Mouse (Mus musculus) hindbrain, embryonic 14.5 days (tissue): Measurements from ENCODE around the gene Fbxl7. TPM values are rescaled to one million over a fixed set of nuclear protein-coding genes. Genes with fewer than 3 reads are reported as not detected.

Experiments used
- ATAC-seq: fragments of 200-750 bp; cut with Nextera tagmentation; 2 replicates; pipeline ENCODE4 v1.8.0; 2017; ENCODE audit warnings: moderate number of reproducible peaks, mild to moderate bottlenecking, moderate TSS enrichment, moderate library complexity; ENCODE audit not compliant: low FRiP score
- DNase-seq: peaks from one replicate; pipeline ENCODE4 v3.0.0-alpha.2; 2015; ENCODE audit warnings: low spot score
- H3K27ac ChIP-seq: fragments of 300-500 bp; sonication (generic); 2 replicates; pipeline ENCODE4 v1.5.1; 2014; ENCODE audit warnings: mild to moderate bottlenecking, moderate library complexity
- H3K27me3 ChIP-seq: fragments of 300-500 bp; sonication (generic); 2 replicates; pipeline ENCODE4 v1.6.1; 2014; ENCODE audit warnings: mild to moderate bottlenecking, low read length, mixed read lengths; ENCODE audit not compliant: control insufficient read depth, insufficient read depth
- H3K36me3 ChIP-seq: fragments of 300-500 bp; sonication (generic); replicated peaks from 2 replicates; pipeline ENCODE4 v1.6.1; 2014; ENCODE audit not compliant: control insufficient read depth, insufficient read depth
- H3K4me1 ChIP-seq: fragments of 300-500 bp; sonication (generic); replicated peaks from 2 replicates; pipeline ENCODE4 v1.6.1; 2014; ENCODE audit warnings: antibody characterized with exemption, low read length, mixed read lengths; ENCODE audit not compliant: control insufficient read depth, insufficient read depth
- H3K4me2 ChIP-seq: fragments of 300-500 bp; sonication (generic); replicated peaks from 2 replicates; pipeline ENCODE4 v1.6.1; 2014; ENCODE audit warnings: mild to moderate bottlenecking, moderate library complexity
- H3K4me3 ChIP-seq: fragments of 300-500 bp; sonication (generic); replicated peaks from 2 replicates; pipeline ENCODE4 v1.5.1; 2014; ENCODE audit warnings: mild to moderate bottlenecking, low read length
- H3K9ac ChIP-seq: fragments of 300-500 bp; sonication (generic); 2 replicates; pipeline ENCODE4 v1.6.1; 2014
- H3K9me3 ChIP-seq: fragments of 300-500 bp; sonication (generic); 2 replicates; pipeline ENCODE4 v1.6.1; 2016; ENCODE audit warnings: low read length; ENCODE audit not compliant: control insufficient read depth
- WGBS: fragments of 180-500 bp; shearing (Covaris S2); extraction: QIAGEN DNeasy Blood & Tissue Kit; methylation state at CpG from one replicate; pipeline ENCODE4 v1.1.7; 2014; 5-methylcytosine and 5-hydroxymethylcytosine counted together
- polyA plus RNA-seq: library from polyadenylated mRNA; unstranded; fragments of >200 nt; fragmentation: Nextera tagmentation; extraction: Ambion mirVana; gene quantifications from 2 replicates; pipeline ENCODE4 v1.2.1, GENCODE M21; 2014

The Fbxl7 gene
- 13.6 and 15.5 TPM in 2 replicates for polyA plus RNA-seq

GRCm38 (mm10) chr15:26895251-26895711 is at the start of gene Fbxl7:
TSS of gene Fbxl7 (minus strand) at chr15:26895580.
- H3K9me3 ChIP-seq, result no peaks in the 10 kb centered on the region
- ATAC-seq (peak; percentile 90), DNase-seq (peak; percentile 77)
- no peaks in the 10 kb centered on the region for H3K36me3 ChIP-seq
- H3K27me3 ChIP-seq, result no peaks in the 10 kb centered on the region
- H3K4me1 ChIP-seq, result peaks cover 14% of the 10 kb centered on the region
- H3K4me3 ChIP-seq, result peak within 1 kb of the TSS; percentile 72
- WGBS, result under 1% methylated on average over 44 of the region's 58 CpGs
- peak within 1 kb of the TSS; percentile 86 for H3K4me2 ChIP-seq
- peak within 1 kb of the TSS; percentile 67 for H3K9ac ChIP-seq
- peak within 1 kb of the TSS; percentile 79 for H3K27ac ChIP-seq

GRCm38 (mm10) chr15:26922026-26922425 is 26.6 kb upstream of the Fbxl7 start:
- no peaks in the 10 kb centered on the region for H3K4me1 ChIP-seq
- ATAC-seq (no peak), DNase-seq (no peak)
- no peak overlapping the region for H3K4me3 ChIP-seq
- no peak overlapping the region for H3K27ac ChIP-seq
- H3K9me3 ChIP-seq, result no peaks in the 10 kb centered on the region
- no peak overlapping the region for H3K9ac ChIP-seq
- H3K27me3 ChIP-seq, result no peaks in the 10 kb centered on the region
- WGBS, result 75% methylated on average over 2 of the region's 2 CpGs
- no peaks in the 10 kb centered on the region for H3K36me3 ChIP-seq
- H3K4me2 ChIP-seq, result no peak overlapping the region

- no peak for ATAC-seq
- no peaks in the 10 kb centered on the region for H3K4me1 ChIP-seq
- no peaks in the 10 kb centered on the region for H3K27me3 ChIP-seq
- H3K36me3 ChIP-seq, result no peaks in the 10 kb centered on the region
- no peak overlapping the region for H3K4me3 ChIP-seq
- no peak overlapping the region for H3K9ac ChIP-seq
- no peak overlapping the region for H3K27ac ChIP-seq
- no peak overlapping the region for H3K4me2 ChIP-seq
- H3K9me3 ChIP-seq, result no peaks in the 10 kb centered on the region
- no peak for DNase-seq
These were observed 18.0 kb upstream of the Fbxl7 start for GRCm38 (mm10) chr15:26913427-26913826.

- 0% methylated on average over 14 of the region's 14 CpGs for WGBS
- H3K9ac ChIP-seq, result peak overlapping the region; percentile 67
These were observed 381 bp upstream of the Fbxl7 start for GRCm38 (mm10) chr15:26895761-26896160.

GRCm38 (mm10) chr15:26894801-26895229 is 565 bp downstream of the Fbxl7 start:
- Histone ChIP-seq H3K27me3 (no peaks in the 10 kb centered on the region), H3K4me3 (peak overlapping the region; percentile 72), H3K4me2 (peak overlapping the region; percentile 86), H3K9ac (peak overlapping the region; percentile 67), H3K27ac (peak overlapping the region; percentile 79), H3K36me3 (no peaks in the 10 kb centered on the region), H3K9me3 (no peaks in the 10 kb centered on the region), H3K4me1 (peaks cover 14% of the 10 kb centered on the region)
- 0% methylated on average over 28 of the region's 28 CpGs for WGBS
- DNase-seq, result no peak
- ATAC-seq, result peak; percentile 84

More at GRCm38 (mm10) chr15:26895761-26896160, 381 bp upstream of the Fbxl7 start:
- no peaks in the 10 kb centered on the region for H3K27me3 ChIP-seq
- ATAC-seq, result no peak
- no peak for DNase-seq
- H3K27ac ChIP-seq, result peak overlapping the region; percentile 79
- no peaks in the 10 kb centered on the region for H3K9me3 ChIP-seq
- H3K4me2 ChIP-seq, result peak overlapping the region; percentile 86
- peak overlapping the region; percentile 72 for H3K4me3 ChIP-seq
- H3K4me1 ChIP-seq, result peaks cover 14% of the 10 kb centered on the region
- no peaks in the 10 kb centered on the region for H3K36me3 ChIP-seq

GRCm38 (mm10) chr15:26894031-26894655 is 1.2 kb downstream of the Fbxl7 start:
- DNase-seq (peak; percentile 53), ATAC-seq (no peak)
- Histone ChIP-seq H3K4me2 (peak overlapping the region; percentile 86), H3K27ac (no peak overlapping the region), H3K9me3 (no peaks in the 10 kb centered on the region), H3K27me3 (no peaks in the 10 kb centered on the region), H3K36me3 (no peaks in the 10 kb centered on the region), H3K4me3 (peak overlapping the region; percentile 72), H3K9ac (peak overlapping the region; percentile 67), H3K4me1 (peaks cover 14% of the 10 kb centered on the region)
- WGBS, result under 1% methylated on average over 12 of the region's 12 CpGs

GRCm38 (mm10) chr15:26893136-26893535 is 2.2 kb downstream of the Fbxl7 start:
- DNase-seq, result no peak
- no peaks in the 10 kb centered on the region for H3K36me3 ChIP-seq
- H3K9ac ChIP-seq, result peak overlapping the region; percentile 18; the same call in 1 of the 2 replicates
- WGBS, result 50% methylated on average over 4 of the region's 4 CpGs
- peak overlapping the region; percentile 72 for H3K4me3 ChIP-seq
- no peak for ATAC-seq
- H3K4me2 ChIP-seq, result peak overlapping the region; percentile 86
- H3K27ac ChIP-seq, result no peak overlapping the region
- no peaks in the 10 kb centered on the region for H3K27me3 ChIP-seq
- peaks cover 14% of the 10 kb centered on the region for H3K4me1 ChIP-seq
- H3K9me3 ChIP-seq, result no peaks in the 10 kb centered on the region

GRCm38 (mm10) chr15:26889971-26890370 is 5.4 kb downstream of the Fbxl7 start:
- no peak for ATAC-seq
- WGBS, result 68% methylated on average over 5 of the region's 5 CpGs
- peaks cover 14% of the 10 kb centered on the region for H3K4me1 ChIP-seq

GRCm38 (mm10) chr15:26888170-26888569 is 7.2 kb downstream of the Fbxl7 start:
- WGBS, result 69% methylated on average over 10 of the region's 10 CpGs

More at GRCm38 (mm10) chr15:26889971-26890370, 5.4 kb downstream of the Fbxl7 start:
- Histone ChIP-seq H3K27me3 (no peaks in the 10 kb centered on the region), H3K36me3 (no peaks in the 10 kb centered on the region), H3K9ac (no peak overlapping the region), H3K4me3 (no peak overlapping the region), H3K9me3 (no peaks in the 10 kb centered on the region), H3K27ac (no peak overlapping the region), H3K4me2 (no peak overlapping the region)
- no peak for DNase-seq

More at GRCm38 (mm10) chr15:26888170-26888569, 7.2 kb downstream of the Fbxl7 start:
- Histone ChIP-seq H3K4me2 (no peak overlapping the region), H3K36me3 (no peaks in the 10 kb centered on the region), H3K9me3 (no peaks in the 10 kb centered on the region), H3K27me3 (no peaks in the 10 kb centered on the region), H3K4me1 (peaks cover 12% of the 10 kb centered on the region), H3K4me3 (no peak overlapping the region), H3K27ac (no peak overlapping the region), H3K9ac (no peak overlapping the region)
- no peak for ATAC-seq
- no peak for DNase-seq
